Mouse (Mus musculus): ENCODE data around the gene Slc7a11. TPM values are rescaled to one million over a fixed set of nuclear protein-coding genes. Genes with fewer than 3 reads are reported as not detected.

The Slc7a11 gene
- polyA plus RNA-seq, 1 experiment from 2014 or later: 2.8 TPM

- 6% methylated on average over 8 of the region's 8 CpGs for WGBS
These were observed 21.7 kb downstream of the Slc7a11 start for GRCm38 (mm10) chr3:50421480-50422277.

GRCm38 (mm10) chr3:50419161-50419560 is 24.3 kb downstream of the Slc7a11 start:
- 85% methylated on average over 3 of the region's 3 CpGs for WGBS
- Histone ChIP-seq H3K27ac (ENCODE audit: low read length) (no peak overlapping the region), H3K36me3 (ENCODE audit: control insufficient read depth, insufficient read depth) (no peaks in the 10 kb centered on the region), H3K4me3 (replicated peaks; ENCODE audit: low read length) (no peak overlapping the region), H3K27me3 (replicated peaks; ENCODE audit: control insufficient read depth, insufficient read depth, low read length) (no peaks in the 10 kb centered on the region), H3K9me3 (ENCODE audit: control insufficient read depth, low read length) (no peaks in the 10 kb centered on the region), H3K4me2 (ENCODE audit: low read length) (no peak overlapping the region), H3K4me1 (replicated peaks; ENCODE audit: control insufficient read depth, insufficient read depth, low read length) (0 out of 2 replicates have a peak, but pooled peaks cover 2% of the 10 kb centered on the region), H3K9ac (replicated peaks; ENCODE audit: low read depth, low read length) (no peak overlapping the region)
- no peak for ATAC-seq

More at GRCm38 (mm10) chr3:50421480-50422277, 21.7 kb downstream of the Slc7a11 start:
- Histone ChIP-seq H3K4me2 (ENCODE audit: low read length) (no peak overlapping the region), H3K4me3 (replicated peaks; ENCODE audit: low read length) (no peak overlapping the region), H3K4me1 (replicated peaks; ENCODE audit: control insufficient read depth, insufficient read depth, low read length) (0 out of 2 replicates have a peak, but pooled peaks cover 2% of the 10 kb centered on the region), H3K9me3 (ENCODE audit: control insufficient read depth, low read length) (no peaks in the 10 kb centered on the region), H3K9ac (replicated peaks; ENCODE audit: low read depth, low read length) (no peak overlapping the region), H3K27me3 (replicated peaks; ENCODE audit: control insufficient read depth, insufficient read depth, low read length) (no peaks in the 10 kb centered on the region), H3K36me3 (ENCODE audit: control insufficient read depth, insufficient read depth) (no peaks in the 10 kb centered on the region), H3K27ac (ENCODE audit: low read length) (no peak overlapping the region)
- peak; percentile 95 for ATAC-seq

DNA sequence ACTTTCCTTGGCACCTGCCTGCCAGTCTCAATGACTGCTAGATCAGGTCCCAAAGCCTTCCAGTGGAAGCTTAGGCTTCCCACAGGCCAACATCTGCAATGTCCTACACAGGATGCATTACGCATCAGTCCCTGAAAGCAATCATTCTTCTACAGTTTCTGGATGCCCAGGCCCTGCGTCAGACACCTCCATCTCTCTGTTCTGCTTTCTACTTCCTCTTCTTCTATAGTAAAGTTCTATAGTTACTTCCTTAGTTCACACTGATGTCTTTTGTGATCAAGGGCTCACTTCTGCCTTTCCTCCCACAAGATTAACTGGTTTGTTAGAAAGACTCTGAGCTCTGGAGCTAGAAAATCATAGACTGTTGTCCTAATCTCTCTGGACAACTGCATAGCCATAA is 36.6 kb downstream of the Slc7a11 start:
- Histone ChIP-seq H3K27me3 (replicated peaks; ENCODE audit: control insufficient read depth, insufficient read depth, low read length) (no peaks in the 10 kb centered on the region), H3K4me3 (replicated peaks; ENCODE audit: low read length) (no peak overlapping the region), H3K4me1 (replicated peaks; ENCODE audit: control insufficient read depth, insufficient read depth, low read length) (no peaks in the 10 kb centered on the region), H3K27ac (ENCODE audit: low read length) (no peak overlapping the region), H3K4me2 (ENCODE audit: low read length) (no peak overlapping the region), H3K36me3 (ENCODE audit: control insufficient read depth, insufficient read depth) (no peaks in the 10 kb centered on the region), H3K9ac (replicated peaks; ENCODE audit: low read depth, low read length) (no peak overlapping the region), H3K9me3 (ENCODE audit: control insufficient read depth, low read length) (no peaks in the 10 kb centered on the region)
- WGBS: 90% methylated on average over 2 of the region's 2 CpGs
- ATAC-seq: no peak

- no peak overlapping the region for H3K4me3 ChIP-seq (replicated peaks; ENCODE audit: low read length)
- no peaks in the 10 kb centered on the region for H3K9me3 ChIP-seq (ENCODE audit: control insufficient read depth, low read length)
- no peaks in the 10 kb centered on the region for H3K4me1 ChIP-seq (replicated peaks; ENCODE audit: control insufficient read depth, insufficient read depth, low read length)
- H3K36me3 ChIP-seq (ENCODE audit: control insufficient read depth, insufficient read depth): no peaks in the 10 kb centered on the region
- WGBS: 94% methylated on average over 3 of the region's 3 CpGs
- H3K9ac ChIP-seq (replicated peaks; ENCODE audit: low read depth, low read length): no peak overlapping the region
- H3K4me2 ChIP-seq (ENCODE audit: low read length): no peak overlapping the region
- H3K27ac ChIP-seq (ENCODE audit: low read length): no peak overlapping the region
- no peaks in the 10 kb centered on the region for H3K27me3 ChIP-seq (replicated peaks; ENCODE audit: control insufficient read depth, insufficient read depth, low read length)
- no peak for ATAC-seq
These were observed 37.5 kb downstream of the Slc7a11 start for GRCm38 (mm10) chr3:50405915-50406314.

DNA sequence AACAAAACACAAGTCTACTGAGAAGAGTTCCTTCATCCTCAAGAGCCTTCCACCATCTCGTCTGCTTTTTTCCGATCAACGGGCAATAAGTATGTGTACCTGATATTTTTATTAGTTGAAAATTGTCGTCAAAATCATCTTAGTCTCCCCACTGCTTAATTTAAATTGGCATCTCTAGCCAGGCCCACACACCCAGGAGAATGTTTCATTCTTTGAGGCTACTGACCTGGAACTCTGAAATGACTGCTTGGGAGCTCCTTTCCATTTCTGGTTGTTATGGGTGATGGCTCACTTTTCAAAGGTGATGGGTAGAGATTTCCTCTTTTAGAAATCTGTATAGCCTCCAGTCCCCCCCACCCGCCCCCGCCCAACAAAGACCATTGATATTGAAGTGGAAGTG is 54.6 kb downstream of the Slc7a11 start:
- no peak overlapping the region for H3K4me3 ChIP-seq (replicated peaks; ENCODE audit: low read length)
- 0 out of 2 replicates have a peak, but pooled peaks cover 3% of the 10 kb centered on the region for H3K9me3 ChIP-seq (ENCODE audit: control insufficient read depth, low read length)
- no peak for ATAC-seq
- WGBS: 91% methylated on average over 6 of the region's 6 CpGs
- H3K36me3 ChIP-seq (ENCODE audit: control insufficient read depth, insufficient read depth): no peaks in the 10 kb centered on the region
- H3K9ac ChIP-seq (replicated peaks; ENCODE audit: low read depth, low read length): no peak overlapping the region
- H3K4me1 ChIP-seq (replicated peaks; ENCODE audit: control insufficient read depth, insufficient read depth, low read length): no peaks in the 10 kb centered on the region; the same call in 1 of the 2 replicates
- no peaks in the 10 kb centered on the region for H3K27me3 ChIP-seq (replicated peaks; ENCODE audit: control insufficient read depth, insufficient read depth, low read length)
- no peak overlapping the region for H3K4me2 ChIP-seq (ENCODE audit: low read length)
- no peak overlapping the region for H3K27ac ChIP-seq (ENCODE audit: low read length)

GRCm38 (mm10) chr3:50388288-50388687 is 55.1 kb downstream of the Slc7a11 start:
- H3K4me3 ChIP-seq (replicated peaks; ENCODE audit: low read length): no peak overlapping the region
- H3K9ac ChIP-seq (replicated peaks; ENCODE audit: low read depth, low read length): no peak overlapping the region
- H3K9me3 ChIP-seq (ENCODE audit: control insufficient read depth, low read length): 0 out of 2 replicates have a peak, but pooled peaks cover 3% of the 10 kb centered on the region
- H3K4me2 ChIP-seq (ENCODE audit: low read length): no peak overlapping the region
- ATAC-seq: no peak
- no peaks in the 10 kb centered on the region; the same call in 1 of the 2 replicates for H3K4me1 ChIP-seq (replicated peaks; ENCODE audit: control insufficient read depth, insufficient read depth, low read length)
- no peaks in the 10 kb centered on the region for H3K27me3 ChIP-seq (replicated peaks; ENCODE audit: control insufficient read depth, insufficient read depth, low read length)
- WGBS: 64% methylated on average over 9 of the region's 9 CpGs
- H3K27ac ChIP-seq (ENCODE audit: low read length): no peak overlapping the region
- no peaks in the 10 kb centered on the region for H3K36me3 ChIP-seq (ENCODE audit: control insufficient read depth, insufficient read depth)

- no peak for ATAC-seq
- no peaks in the 10 kb centered on the region for H3K36me3 ChIP-seq (ENCODE audit: control insufficient read depth, insufficient read depth)
- H3K9ac ChIP-seq (replicated peaks; ENCODE audit: low read depth, low read length): no peak overlapping the region
- 29% methylated on average over 4 of the region's 4 CpGs for WGBS
- no peak overlapping the region for H3K4me2 ChIP-seq (ENCODE audit: low read length)
- H3K27ac ChIP-seq (ENCODE audit: low read length): no peak overlapping the region
- H3K9me3 ChIP-seq (ENCODE audit: control insufficient read depth, low read length): 0 out of 2 replicates have a peak, but pooled peaks cover 3% of the 10 kb centered on the region
- H3K4me1 ChIP-seq (replicated peaks; ENCODE audit: control insufficient read depth, insufficient read depth, low read length): no peaks in the 10 kb centered on the region; the same call in 1 of the 2 replicates
- no peak overlapping the region for H3K4me3 ChIP-seq (replicated peaks; ENCODE audit: low read length)
- H3K27me3 ChIP-seq (replicated peaks; ENCODE audit: control insufficient read depth, insufficient read depth, low read length): no peaks in the 10 kb centered on the region
These were observed 56.1 kb downstream of the Slc7a11 start for GRCm38 (mm10) chr3:50387280-50387679.

DNA sequence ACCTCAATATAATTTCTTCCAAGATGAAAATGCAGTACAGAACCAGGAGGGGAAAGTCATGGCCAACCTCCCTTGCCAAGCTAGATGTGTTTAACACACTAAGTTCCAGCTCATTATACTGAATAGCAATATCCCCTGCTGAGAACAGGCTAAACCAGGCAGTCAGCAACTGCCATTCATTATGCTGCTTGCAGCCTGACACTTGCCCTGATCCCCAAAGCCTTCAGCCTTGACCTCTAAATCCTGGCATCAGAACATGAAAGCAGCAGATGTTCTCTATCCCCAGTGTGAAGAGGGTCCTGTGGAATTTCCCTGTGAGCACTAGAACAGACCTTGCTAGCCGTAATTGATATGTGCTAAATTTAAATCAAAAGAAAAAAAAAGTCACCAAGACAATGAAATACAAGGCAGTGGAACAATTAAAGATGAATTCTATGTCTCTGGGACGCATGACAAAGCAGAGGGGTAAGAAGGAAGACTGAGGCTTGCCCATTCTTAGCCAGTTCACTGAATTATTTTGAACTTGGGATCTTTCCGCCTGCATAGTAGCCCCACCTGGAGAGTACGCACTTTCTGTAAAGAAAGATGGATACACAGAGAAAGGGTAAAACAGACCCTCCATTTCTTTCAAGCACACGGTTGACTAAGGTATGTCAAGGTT is 56.7 kb downstream of the Slc7a11 start:
- Histone ChIP-seq H3K4me1 (replicated peaks; ENCODE audit: control insufficient read depth, insufficient read depth, low read length) (no peaks in the 10 kb centered on the region; the same call in 1 of the 2 replicates), H3K4me3 (replicated peaks; ENCODE audit: low read length) (no peak overlapping the region), H3K9ac (replicated peaks; ENCODE audit: low read depth, low read length) (no peak overlapping the region), H3K27ac (ENCODE audit: low read length) (no peak overlapping the region), H3K27me3 (replicated peaks; ENCODE audit: control insufficient read depth, insufficient read depth, low read length) (no peaks in the 10 kb centered on the region), H3K4me2 (ENCODE audit: low read length) (no peak overlapping the region), H3K36me3 (ENCODE audit: control insufficient read depth, insufficient read depth) (no peaks in the 10 kb centered on the region), H3K9me3 (ENCODE audit: control insufficient read depth, low read length) (0 out of 2 replicates have a peak, but pooled peaks cover 3% of the 10 kb centered on the region)
- WGBS: 67% methylated on average over 5 of the region's 5 CpGs
- ATAC-seq: peak; percentile 43; the same call in 1 of the 2 replicates

- H3K27ac ChIP-seq (ENCODE audit: low read length): no peak overlapping the region
- no peak for ATAC-seq
- no peak overlapping the region for H3K9ac ChIP-seq (replicated peaks; ENCODE audit: low read depth, low read length)
- 0 out of 2 replicates have a peak, but pooled peaks cover 3% of the 10 kb centered on the region for H3K9me3 ChIP-seq (ENCODE audit: control insufficient read depth, low read length)
- no peak overlapping the region for H3K4me2 ChIP-seq (ENCODE audit: low read length)
- H3K4me1 ChIP-seq (replicated peaks; ENCODE audit: control insufficient read depth, insufficient read depth, low read length): no peaks in the 10 kb centered on the region; the same call in 1 of the 2 replicates
- no peaks in the 10 kb centered on the region for H3K27me3 ChIP-seq (replicated peaks; ENCODE audit: control insufficient read depth, insufficient read depth, low read length)
- 33% methylated on average over 6 of the region's 6 CpGs for WGBS
- no peak overlapping the region for H3K4me3 ChIP-seq (replicated peaks; ENCODE audit: low read length)
- no peaks in the 10 kb centered on the region for H3K36me3 ChIP-seq (ENCODE audit: control insufficient read depth, insufficient read depth)
These were observed 57.3 kb downstream of the Slc7a11 start for GRCm38 (mm10) chr3:50386066-50386465.

Measured in forebrain, embryonic 16.5 days (tissue).